Mouse (Mus musculus) heart, embryonic 14.5 days (tissue): ENCODE measurements around the gene Hoxc10. TPM values are rescaled to one million over a fixed set of nuclear protein-coding genes. Genes with fewer than 3 reads are reported as not detected.

ENCODE experiments used
- ATAC-seq: fragments of 200-750 bp; cut with Nextera tagmentation; 2 replicates; pipeline ENCODE4 v1.8.0; 2017; ENCODE audit warnings: low read depth, moderate TSS enrichment; ENCODE audit not compliant: insufficient number of reproducible peaks, insufficient read depth, low FRiP score
- H3K27ac ChIP-seq, 2 experiments: fragments of 200-500 bp in 1 of 2; fragments of 300-500 bp in 1 of 2; sonication (generic) in 1 of 2; replicated peaks in 1 of 2; 2 replicates each; pipeline ENCODE4 v1.5.1; 2012 to 2014; ENCODE audit warnings: low read depth in 2 of 2, low read length in 2 of 2, control low read depth in 1 of 2, mild to moderate bottlenecking in 1 of 2, mixed read lengths in 1 of 2; ENCODE audit not compliant: control insufficient read depth in 1 of 2, insufficient read depth in 1 of 2
- H3K27me3 ChIP-seq: fragments of 300-500 bp; sonication (generic); 2 replicates; pipeline ENCODE4 v1.6.1; 2014; ENCODE audit warnings: mild to moderate bottlenecking, low read length, control low read depth; ENCODE audit not compliant: control insufficient read depth, insufficient read depth
- H3K36me3 ChIP-seq: fragments of 300-500 bp; sonication (generic); 2 replicates; pipeline ENCODE4 v1.6.1; 2014; ENCODE audit warnings: mild to moderate bottlenecking, control low read depth, low read length, mixed read lengths; ENCODE audit not compliant: control insufficient read depth, insufficient read depth
- H3K4me1 ChIP-seq, 2 experiments: fragments of 200-500 bp in 1 of 2; fragments of 300-500 bp in 1 of 2; sonication (generic) in 1 of 2; 2 replicates each; pipeline ENCODE4 v1.6.1; 2012 to 2014; ENCODE audit warnings: low read length in 2 of 2, control low read depth in 1 of 2, mixed read lengths in 1 of 2; ENCODE audit not compliant: control insufficient read depth in 2 of 2, insufficient read depth in 2 of 2
- H3K4me2 ChIP-seq: fragments of 300-500 bp; sonication (generic); 2 replicates; pipeline ENCODE4 v1.6.1; 2014; ENCODE audit warnings: mild to moderate bottlenecking, low read length
- H3K4me3 ChIP-seq, 2 experiments: fragments of 200-500 bp in 1 of 2; fragments of 300-500 bp in 1 of 2; sonication (generic) in 1 of 2; 2 replicates each; pipeline ENCODE4 v1.5.1; 2012 to 2014; ENCODE audit warnings: low read length in 2 of 2, mild to moderate bottlenecking in 2 of 2, control low read depth in 1 of 2, low read depth in 1 of 2, moderate library complexity in 1 of 2; ENCODE audit not compliant: control insufficient read depth in 1 of 2, insufficient read depth in 1 of 2
- H3K9ac ChIP-seq: fragments of 300-500 bp; sonication (generic); 2 replicates; pipeline ENCODE4 v1.6.1; 2014; ENCODE audit warnings: mild to moderate bottlenecking, low read length
- H3K9me3 ChIP-seq: fragments of 300-500 bp; sonication (generic); 2 replicates; pipeline ENCODE4 v1.6.1; 2016; ENCODE audit warnings: low read length, control low read depth; ENCODE audit not compliant: control insufficient read depth
- WGBS: fragments of 180-500 bp; shearing (Covaris S2); extraction: QIAGEN DNeasy Blood & Tissue Kit; methylation state at CpG from one replicate; pipeline ENCODE4 v1.1.7; 2014; 5-methylcytosine and 5-hydroxymethylcytosine counted together
- polyA plus RNA-seq: library from polyadenylated mRNA; unstranded; fragments of >200 nt; fragmentation: Nextera tagmentation; extraction: Ambion mirVana; gene quantifications from 2 replicates; pipeline ENCODE4 v1.2.1, GENCODE M21; 2014

Hoxc10 gene
- polyA plus RNA-seq, 1 experiment from 2014 or later: not detected

- no peak overlapping the region for H3K4me2 ChIP-seq
- no peaks in the 10 kb centered on the region for H3K9me3 ChIP-seq
- 22% methylated on average over 2 of the region's 2 CpGs for WGBS
- H3K27ac ChIP-seq: no peak overlapping the region
- H3K36me3 ChIP-seq: no peaks in the 10 kb centered on the region
- H3K9ac ChIP-seq: no peak overlapping the region
- peaks cover 100% of the 10 kb centered on the region for H3K27me3 ChIP-seq
- H3K4me1 ChIP-seq: no peaks in the 10 kb centered on the region
- no peak overlapping the region for H3K4me3 ChIP-seq
- ATAC-seq: no peak
Observed at GRCm38 (mm10) chr15:102948842-102949241, 17.8 kb upstream of the Hoxc10 start.

GRCm38 (mm10) chr15:102949696-102950095, 16.9 kb upstream of the Hoxc10 start:
- Histone ChIP-seq H3K4me2 (no peak overlapping the region), H3K9me3 (no peaks in the 10 kb centered on the region), H3K4me1 (no peaks in the 10 kb centered on the region), H3K4me3 (no peak overlapping the region), H3K9ac (no peak overlapping the region), H3K27ac (no peak overlapping the region), H3K36me3 (no peaks in the 10 kb centered on the region), H3K27me3 (peaks cover 100% of the 10 kb centered on the region)
- no peak for ATAC-seq
- WGBS: 2% methylated on average over 20 of the region's 20 CpGs

- Histone ChIP-seq H3K4me3 (no peak overlapping the region), H3K4me2 (no peak overlapping the region), H3K27me3 (peaks cover 100% of the 10 kb centered on the region), H3K27ac (no peak overlapping the region), H3K36me3 (no peaks in the 10 kb centered on the region), H3K9ac (no peak overlapping the region), H3K4me1 (no peaks in the 10 kb centered on the region), H3K9me3 (no peaks in the 10 kb centered on the region)
- no peak for ATAC-seq
- WGBS: 16% methylated on average over 2 of the region's 2 CpGs
Observed at GRCm38 (mm10) chr15:102950877-102951276, 15.7 kb upstream of the Hoxc10 start.

GRCm38 (mm10) chr15:102953561-102953960, 13.0 kb upstream of the Hoxc10 start:
- Histone ChIP-seq H3K9ac (no peak overlapping the region), H3K4me2 (no peak overlapping the region), H3K9me3 (no peaks in the 10 kb centered on the region), H3K36me3 (no peaks in the 10 kb centered on the region), H3K27me3 (peaks cover 100% of the 10 kb centered on the region), H3K4me1 (no peaks in the 10 kb centered on the region), H3K27ac (no peak overlapping the region), H3K4me3 (no peak overlapping the region)
- ATAC-seq: no peak
- 3% methylated on average over 6 of the region's 6 CpGs for WGBS

- no peak within 1 kb of the TSS for H3K4me2 ChIP-seq
- no peak for ATAC-seq
- WGBS: 2% methylated on average over 56 of the region's 57 CpGs
- H3K27me3 ChIP-seq: peaks cover 100% of the 10 kb centered on the region
- H3K4me1 ChIP-seq: no peaks in the 10 kb centered on the region
- no peak within 1 kb of the TSS for H3K27ac ChIP-seq
- no peaks in the 10 kb centered on the region for H3K9me3 ChIP-seq
- no peaks in the 10 kb centered on the region for H3K36me3 ChIP-seq
- H3K9ac ChIP-seq: no peak within 1 kb of the TSS
- no peak within 1 kb of the TSS for H3K4me3 ChIP-seq
Observed at GRCm38 (mm10) chr15:102954192-102955006, 12.2 kb upstream of the Hoxc10 start, which contains the start of gene Hoxc11. Gene Hoxc11 (plus strand): TSS chr15:102954427.

GRCm38 (mm10) chr15:102955007-102955382, 11.6 kb upstream of the Hoxc10 start:
- Histone ChIP-seq H3K9ac (no peak overlapping the region), H3K27me3 (peaks cover 100% of the 10 kb centered on the region), H3K9me3 (no peaks in the 10 kb centered on the region), H3K4me1 (no peaks in the 10 kb centered on the region), H3K4me3 (no peak overlapping the region), H3K4me2 (no peak overlapping the region), H3K36me3 (no peaks in the 10 kb centered on the region), H3K27ac (no peak overlapping the region)
- WGBS: 1% methylated on average over 28 of the region's 28 CpGs
- ATAC-seq: no peak

GRCm38 (mm10) chr15:102955833-102956640, 10.6 kb upstream of the Hoxc10 start:
- Histone ChIP-seq H3K4me1 (no peaks in the 10 kb centered on the region), H3K4me3 (no peak overlapping the region), H3K9me3 (no peaks in the 10 kb centered on the region), H3K27ac (no peak overlapping the region), H3K36me3 (no peaks in the 10 kb centered on the region), H3K27me3 (peaks cover 100% of the 10 kb centered on the region), H3K9ac (no peak overlapping the region), H3K4me2 (no peak overlapping the region)
- ATAC-seq: no peak
- under 1% methylated on average over 40 of the region's 40 CpGs for WGBS
